Mouse (Mus musculus) layer of hippocampus, postnatal 36 days (tissue): ENCODE measurements around the gene Fgfr2. TPM values are rescaled to one million over a fixed set of nuclear protein-coding genes. Genes with fewer than 3 reads are reported as not detected.
"Not testable (repeated sequence)": the region's sequence is repeated elsewhere in the genome, so short reads cannot be mapped to it uniquely, and the experiment has no call there.

Source experiments
- DNase-seq, 2 experiments: peaks; one replicate each; pipeline ENCODE4 v3.0.0; 2022
- total RNA-seq, 2 experiments: library from RNA; stranded (reverse); gene quantifications; 2 replicates each; pipeline ENCODE4 v1.2.3; 2021

Gene Fgfr2
- total RNA-seq, 2 experiments from 2014 or later, result 45.4 to 47.9 TPM

GRCm38 (mm10) chr7:130527306-130527705, 2595.8 kb downstream of the Fgfr2 start:
- DNase-seq, result no peak

- no peak for DNase-seq
These were observed 2599.7 kb downstream of the Fgfr2 start for GRCm38 (mm10) chr7:130523451-130523850.

- no peak for DNase-seq
These were observed 2602.2 kb downstream of the Fgfr2 start for GRCm38 (mm10) chr7:130520812-130521422.

GRCm38 (mm10) chr7:130520049-130520425, 2603.1 kb downstream of the Fgfr2 start, which contains the start of gene Ate1:
TSS of gene Ate1 (minus strand) at chr7:130520369.
- no peak for DNase-seq

- peak; percentile 97 for DNase-seq
These were observed 2603.8 kb downstream of the Fgfr2 start for GRCm38 (mm10) chr7:130519096-130520048.

GRCm38 (mm10) chr7:130518213-130519095, 2604.7 kb downstream of the Fgfr2 start:
- no peak for DNase-seq

GRCm38 (mm10) chr7:130510243-130510642, 2612.9 kb downstream of the Fgfr2 start:
- no peak for DNase-seq

- no peak for DNase-seq
These were observed 2620.1 kb downstream of the Fgfr2 start for GRCm38 (mm10) chr7:130503006-130503405.

GRCm38 (mm10) chr7:130501499-130501898, 2621.7 kb downstream of the Fgfr2 start:
- no peak for DNase-seq

GRCm38 (mm10) chr7:130493346-130493745, 2629.8 kb downstream of the Fgfr2 start:
- no peak for DNase-seq

GRCm38 (mm10) chr7:130492026-130492425, 2631.1 kb downstream of the Fgfr2 start:
- DNase-seq, result no peak

- DNase-seq, result not testable (repeated sequence)
These were observed 2644.1 kb downstream of the Fgfr2 start for GRCm38 (mm10) chr7:130479003-130479402.

GRCm38 (mm10) chr7:130475970-130476369, 2647.2 kb downstream of the Fgfr2 start:
- peak; percentile 27 to 31 for DNase-seq

- no peak for DNase-seq
These were observed 2649.3 kb downstream of the Fgfr2 start for GRCm38 (mm10) chr7:130473881-130474280.

GRCm38 (mm10) chr7:130472683-130473082, 2650.5 kb downstream of the Fgfr2 start:
- DNase-seq, result no peak

- DNase-seq, result no peak
These were observed 2652.1 kb downstream of the Fgfr2 start for GRCm38 (mm10) chr7:130471045-130471444.

GRCm38 (mm10) chr7:130455587-130456246, 2667.4 kb downstream of the Fgfr2 start:
- DNase-seq, result no peak

- DNase-seq, result no peak
These were observed 2668.9 kb downstream of the Fgfr2 start for GRCm38 (mm10) chr7:130454226-130454625.

- no peak for DNase-seq
These were observed 2687.4 kb downstream of the Fgfr2 start for GRCm38 (mm10) chr7:130435776-130436175.

- no peak for DNase-seq
These were observed 2691.0 kb downstream of the Fgfr2 start for GRCm38 (mm10) chr7:130432141-130432540.

GRCm38 (mm10) chr7:130426586-130426985, 2696.6 kb downstream of the Fgfr2 start:
- DNase-seq, result no peak

GRCm38 (mm10) chr7:130425991-130426390, 2697.2 kb downstream of the Fgfr2 start:
- DNase-seq, result no peak
